Comparison of ENCODE assay signal across 9 mouse cellular contexts in genomic region chr17:43581012-43581467, GRCm38 (mm10). TPM values are rescaled to one million over a fixed set of nuclear protein-coding genes. Genes with fewer than 3 reads are reported as not detected.
DNase-seq lines count a peak whose midpoint lies in the region; ATAC-seq and TF ChIP-seq lines count a peak whose summit lies in the region.
"Had no signal": no experiment of that assay in that cellular context is flagged by ENCODE, and none has a peak within 500 bp of the region (broad histone marks: within the 10 kb centered on the region; RNA-seq: fewer than 3 reads in every experiment).

No protein-coding gene starts in this region.

- no peak overlapping the region for H3K4me2 ChIP-seq in embryonic facial prominence, embryonic 11.5 days (ENCODE audit: low read depth, low read length)
- peak overlapping the region; percentile 17 for H3K4me2 ChIP-seq in heart, embryonic 11.5 days
- peak overlapping the region; percentile 34 for H3K4me2 ChIP-seq in kidney, embryonic 14.5 days (replicated peaks; ENCODE audit: low read depth, low read length)
- H3K4me2 ChIP-seq in stomach, postnatal 0 days (replicated peaks; ENCODE audit: low read depth): 0 out of 2 replicates have a peak overlapping the region, but pooled peaks have one; percentile 4

- H3K27me3 ChIP-seq in embryonic facial prominence, embryonic 11.5 days (ENCODE audit: control insufficient read depth, insufficient read depth, low read length): no peaks in the 10 kb centered on the region
- no peaks in the 10 kb centered on the region for H3K27me3 ChIP-seq in heart, embryonic 11.5 days (ENCODE audit: control insufficient read depth, insufficient read depth, low read length)
- H3K27me3 ChIP-seq in kidney, embryonic 14.5 days (ENCODE audit: control insufficient read depth, insufficient read depth, low read length): no peaks in the 10 kb centered on the region
- no peaks in the 10 kb centered on the region for H3K27me3 ChIP-seq in stomach, postnatal 0 days (ENCODE audit: control insufficient read depth, insufficient read depth, low read length)

- peaks cover 44% of the 10 kb centered on the region for H3K4me1 ChIP-seq in bone marrow macrophage, adult 2 months (ENCODE audit: control insufficient read depth, insufficient read depth, low read length)
- H3K4me1 ChIP-seq in embryonic facial prominence, embryonic 11.5 days (ENCODE audit: control insufficient read depth, insufficient read depth, low read length): no peaks in the 10 kb centered on the region
- H3K4me1 ChIP-seq in heart, embryonic 11.5 days (ENCODE audit: control insufficient read depth, insufficient read depth, low read length): peaks cover 14% of the 10 kb centered on the region; the same call in 1 of the 2 replicates
- peaks cover 14% of the 10 kb centered on the region for H3K4me1 ChIP-seq in kidney, embryonic 14.5 days (ENCODE audit: control insufficient read depth, insufficient read depth, low read length)
- H3K4me1 ChIP-seq in stomach, postnatal 0 days (replicated peaks; ENCODE audit: control insufficient read depth, insufficient read depth): no peaks in the 10 kb centered on the region

- peak overlapping the region; percentile 83 for H3K27ac ChIP-seq in bone marrow macrophage, adult 2 months (ENCODE audit: insufficient read depth, low read depth, low read length)
- no peak overlapping the region; the same call in 1 of the 2 replicates for H3K27ac ChIP-seq in embryonic facial prominence, embryonic 11.5 days (replicated peaks; ENCODE audit: low read depth, low read length)
- peak overlapping the region; percentile 50 for H3K27ac ChIP-seq in heart, embryonic 11.5 days (ENCODE audit: low read depth, low read length)
- H3K27ac ChIP-seq in kidney, embryonic 14.5 days (ENCODE audit: low read depth, low read length): peak overlapping the region; percentile 73
- H3K27ac ChIP-seq in stomach, postnatal 0 days (replicated peaks): no peak overlapping the region

- no peak overlapping the region for H3K9ac ChIP-seq in embryonic facial prominence, embryonic 11.5 days (replicated peaks; ENCODE audit: low read length)
- H3K9ac ChIP-seq in heart, embryonic 11.5 days (ENCODE audit: low read depth, low read length): no peak overlapping the region; the same call in 1 of the 2 replicates
- no peak overlapping the region for H3K9ac ChIP-seq in kidney, embryonic 14.5 days (ENCODE audit: low read depth, low read length)
- no peak overlapping the region for H3K9ac ChIP-seq in stomach, postnatal 0 days (ENCODE audit: low read length)

- DNase-seq in embryonic facial prominence, embryonic 11.5 days (ENCODE audit: low spot score): peak; percentile 47
- peak; percentile 5 for DNase-seq in lung, postnatal 36 days
- DNase-seq in stomach, postnatal 0 days (ENCODE audit: low spot score): no peak
- no peak for DNase-seq in urinary bladder, postnatal 25 days (ENCODE audit: low spot score)
- DNase-seq in layer of hippocampus, adult 9-11 months: no peak

- no peak overlapping the region for H3K4me3 ChIP-seq in bone marrow macrophage, adult 2 months (ENCODE audit: insufficient read depth, low read length)
- H3K4me3 ChIP-seq in embryonic facial prominence, embryonic 11.5 days (ENCODE audit: low read depth, low read length): no peak overlapping the region
- no peak overlapping the region for H3K4me3 ChIP-seq in heart, embryonic 11.5 days (ENCODE audit: low read depth, low read length)
- peak overlapping the region; percentile 3; the same call in 1 of the 2 replicates for H3K4me3 ChIP-seq in kidney, embryonic 14.5 days (ENCODE audit: low read length)
- no peak overlapping the region for H3K4me3 ChIP-seq in stomach, postnatal 0 days (ENCODE audit: low read depth, low read length)

- no peaks in the 10 kb centered on the region for H3K36me3 ChIP-seq in embryonic facial prominence, embryonic 11.5 days (replicated peaks; ENCODE audit: control insufficient read depth, insufficient read depth, low read depth, low read length)
- no peaks in the 10 kb centered on the region for H3K36me3 ChIP-seq in heart, embryonic 11.5 days (ENCODE audit: control insufficient read depth, insufficient read depth, low read length)
- H3K36me3 ChIP-seq in kidney, embryonic 14.5 days (ENCODE audit: control insufficient read depth, insufficient read depth, low read length): no peaks in the 10 kb centered on the region
- H3K36me3 ChIP-seq in stomach, postnatal 0 days (ENCODE audit: control insufficient read depth, insufficient read depth, low read length): no peaks in the 10 kb centered on the region

- no peak for TF ChIP-seq POLR2A in bone marrow macrophage, adult 2 months (IDR thresholded peaks at IDR 0.05; ENCODE audit: borderline replicate concordance, low read depth, low read length)

- ATAC-seq in embryonic facial prominence, embryonic 11.5 days (replicated peaks; ENCODE audit: insufficient number of reproducible peaks, low FRiP score, low TSS enrichment, low read depth): peak; percentile 54
- ATAC-seq in heart, embryonic 11.5 days (replicated peaks; ENCODE audit: insufficient number of reproducible peaks, low FRiP score, low TSS enrichment): peak; percentile 73; the same call in 1 of the 2 replicates
- peak; percentile 90 for ATAC-seq in kidney, embryonic 14.5 days (ENCODE audit: low FRiP score, low TSS enrichment)
- peak; percentile 51; the same call in 1 of the 2 replicates for ATAC-seq in stomach, postnatal 0 days (ENCODE audit: low FRiP score, low TSS enrichment)

- no peak for TF ChIP-seq CTCF in bone marrow macrophage, adult 2 months (IDR thresholded peaks at IDR 0.05; ENCODE audit: low read depth, low read length)
- no peak for TF ChIP-seq CTCF in stomach, postnatal 0 days (IDR thresholded peaks at IDR 0.05; ENCODE audit: low read depth)

- TF ChIP-seq EP300 in stomach, postnatal 0 days (optimal IDR thresholded peaks at IDR 0.05): no peak

- H3K9me3 ChIP-seq in embryonic facial prominence, embryonic 11.5 days (replicated peaks; ENCODE audit: control insufficient read depth, low read length): no peaks in the 10 kb centered on the region
- H3K9me3 ChIP-seq in heart, embryonic 11.5 days (replicated peaks; ENCODE audit: control insufficient read depth, low read length): no peaks in the 10 kb centered on the region
- H3K9me3 ChIP-seq in kidney, embryonic 14.5 days (ENCODE audit: control insufficient read depth, low read length): no peaks in the 10 kb centered on the region
- H3K9me3 ChIP-seq in stomach, postnatal 0 days (ENCODE audit: control insufficient read depth, low read length): no peaks in the 10 kb centered on the region

- whole genome bisulfite sequencing in embryonic facial prominence, embryonic 11.5 days: 12% methylated on average over 8 of the region's 8 CpGs
- WGBS in heart, embryonic 11.5 days (ENCODE audit: insufficient replicate concordance): 18% methylated on average over 8 of the region's 8 CpGs
- 8% methylated on average over 8 of the region's 8 CpGs for WGBS in kidney, embryonic 14.5 days
- WGBS in stomach, postnatal 0 days: 25% methylated on average over 8 of the region's 8 CpGs

RNA-seq across cellular contexts. Expression of gene Pla2g7, which starts 13.1 kb away (rescaled TPM):
- 945 and 975 TPM in 2 replicates for polyA plus RNA-seq in bone marrow macrophage, adult 2 months (2012; ENCODE audit: insufficient read depth, insufficient read length, missing spikeins)
- 5.5 and 9.8 TPM in 2 replicates for polyA plus RNA-seq in embryonic facial prominence, embryonic 11.5 days (2014; fragmentation: Nextera tagmentation; extraction: Ambion mirVana)
- 14.9 and 15.0 TPM in 2 replicates for polyA plus RNA-seq in heart, embryonic 11.5 days (2014; fragmentation: Nextera tagmentation; extraction: Ambion mirVana)
- 73.1 and 75.2 TPM in 2 replicates for polyA plus RNA-seq in kidney, embryonic 14.5 days (2014; fragmentation: Nextera tagmentation; extraction: Ambion mirVana)
- polyA plus RNA-seq in stomach, postnatal 0 days (2015; fragmentation: Nextera tagmentation; extraction: Ambion mirVana): 9.1 and 9.6 TPM in 2 replicates

RNA-seq across cellular contexts. Expression of gene Ankrd66, which starts 37.6 kb away (rescaled TPM):
- polyA plus RNA-seq in bone marrow macrophage, adult 2 months (2012; ENCODE audit: insufficient read depth, insufficient read length, missing spikeins): 9.4 and 9.9 TPM in 2 replicates
- 0.36 TPM in 1 of 2 replicates, not detected in the other for polyA plus RNA-seq in embryonic facial prominence, embryonic 11.5 days (2014; fragmentation: Nextera tagmentation; extraction: Ambion mirVana)
- not detected in 2 replicates for polyA plus RNA-seq in heart, embryonic 11.5 days (2014; fragmentation: Nextera tagmentation; extraction: Ambion mirVana)
- polyA plus RNA-seq in kidney, embryonic 14.5 days (2014; fragmentation: Nextera tagmentation; extraction: Ambion mirVana): 0.39 and 0.60 TPM in 2 replicates
- polyA plus RNA-seq in stomach, postnatal 0 days (2015; fragmentation: Nextera tagmentation; extraction: Ambion mirVana): not detected in 2 replicates

RNA-seq across cellular contexts. Expression of gene Tdrd6, which starts 49.1 kb away (rescaled TPM):
- 0.08 TPM in 1 of 2 replicates, not detected in the other for polyA plus RNA-seq in bone marrow macrophage, adult 2 months (2012; ENCODE audit: insufficient read depth, insufficient read length, missing spikeins)
- polyA plus RNA-seq in embryonic facial prominence, embryonic 11.5 days (2014; fragmentation: Nextera tagmentation; extraction: Ambion mirVana): not detected in 2 replicates
- 0.03 TPM in 1 of 2 replicates, not detected in the other for polyA plus RNA-seq in heart, embryonic 11.5 days (2014; fragmentation: Nextera tagmentation; extraction: Ambion mirVana)
- polyA plus RNA-seq in kidney, embryonic 14.5 days (2014; fragmentation: Nextera tagmentation; extraction: Ambion mirVana): 0.06 TPM in 1 of 2 replicates, not detected in the other
- 0.08 TPM in 1 of 2 replicates, not detected in the other for polyA plus RNA-seq in stomach, postnatal 0 days (2015; fragmentation: Nextera tagmentation; extraction: Ambion mirVana)
- polyA plus RNA-seq: large intestine, adult 2 months had no signal

Comparison
In these comparisons a context has a peak if more than half of its experiments do, and no peak if none do; other contexts are left out.
1. H3K27ac ChIP-seq: peak in bone marrow macrophage, adult 2 months (single experiment), heart, embryonic 11.5 days (single experiment) and kidney, embryonic 14.5 days (single experiment); none in embryonic facial prominence, embryonic 11.5 days (single experiment) and stomach, postnatal 0 days (single experiment).
2. DNase-seq: peak in embryonic facial prominence, embryonic 11.5 days (single experiment) and lung, postnatal 36 days (single experiment); none in stomach, postnatal 0 days (single experiment), urinary bladder, postnatal 25 days (single experiment) and layer of hippocampus, adult 9-11 months (single experiment).
3. RNA of gene Pla2g7, which starts 13.1 kb away (polyA plus RNA-seq): 945 to 975 TPM in bone marrow macrophage, adult 2 months; 73.1 to 75.2 TPM in kidney, embryonic 14.5 days, 14.9 to 15.0 TPM in heart, embryonic 11.5 days, 5.5 to 9.8 TPM in embryonic facial prominence, embryonic 11.5 days and 9.1 to 9.6 TPM in stomach, postnatal 0 days; every median in the first group is over 10 times any median in the second.
4. Peak in every context shown above with its lines, with median percentiles within 50 percentile points of each other: ATAC-seq.